ENCODE assay signal across 8 mouse cellular contexts in the genomic region with DNA sequence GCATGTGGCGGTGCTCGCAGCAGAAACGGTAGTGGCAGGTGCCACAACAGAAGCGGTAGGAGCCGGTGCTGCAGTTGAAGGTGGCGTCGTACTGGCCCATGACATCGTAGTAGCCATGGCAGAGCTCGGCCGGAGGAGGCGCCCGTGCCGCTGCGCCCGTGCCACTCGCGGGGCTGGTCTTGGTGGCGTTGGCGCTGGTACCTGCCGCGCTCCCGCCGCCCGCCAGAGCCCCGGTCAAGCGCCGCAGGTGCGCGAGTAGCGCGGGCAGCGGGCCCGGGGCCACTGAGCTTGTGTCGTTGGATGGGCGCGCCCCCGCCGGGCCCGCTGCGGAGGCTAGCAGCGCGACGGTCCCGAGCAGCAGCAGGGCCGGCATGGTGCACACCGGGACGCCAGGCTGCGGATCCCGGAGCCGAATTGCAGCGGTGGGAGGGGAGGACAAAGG. TPM values are rescaled to one million over a fixed set of nuclear protein-coding genes. Genes with fewer than 3 reads are reported as not detected.
DNase-seq lines count a peak whose midpoint lies in the region; ATAC-seq lines count a peak whose summit lies in the region.

No protein-coding gene starts in this region.

- peak; percentile 92 for ATAC-seq in embryonic facial prominence, embryonic 14.5 days (ENCODE audit: low read depth)

- intact Hi-C loops in heart, postnatal 36 days (cut with DNase I): no loop called here

- H3K9ac ChIP-seq in embryonic facial prominence, embryonic 14.5 days (ENCODE audit: low read depth, low read length): peak overlapping the region; percentile 60

- H3K27ac ChIP-seq in embryonic facial prominence, embryonic 14.5 days (replicated peaks; ENCODE audit: low read depth, low read length): no peak overlapping the region

- no peaks in the 10 kb centered on the region for H3K4me1 ChIP-seq in embryonic facial prominence, embryonic 14.5 days (ENCODE audit: control insufficient read depth, insufficient read depth, low read length)

- under 1% methylated on average over 40 of the region's 51 CpGs for WGBS in embryonic facial prominence, embryonic 14.5 days

- peak; percentile 60 to 61 for DNase-seq in CD8-positive naive resting alpha-beta T cell, adult 2 months (ENCODE audit: low read depth in 2 of 2, low spot score in 2 of 2)
- peak; percentile 83 for DNase-seq in adrenal gland, postnatal 14 days
- DNase-seq in embryonic facial prominence, embryonic 14.5 days (ENCODE audit: low spot score): peak; percentile 55
- peak; percentile 32 to 46 for DNase-seq in heart, postnatal 36 days
- peak; percentile 78 to 87 for DNase-seq in kidney, postnatal 4 days
- DNase-seq in lung, postnatal 4 days: peak; percentile 82 to 85
- DNase-seq in right cerebral cortex, postnatal 10 days (ENCODE audit: low spot score in 2 of 2): peak; percentile 63 to 67
- peak; percentile 45 to 63 for DNase-seq in urinary bladder, postnatal 36 days (ENCODE audit: low spot score in 2 of 2)

- no peaks in the 10 kb centered on the region for H3K36me3 ChIP-seq in embryonic facial prominence, embryonic 14.5 days (ENCODE audit: control insufficient read depth, insufficient read depth, low read length)

- peak overlapping the region; percentile 46 for H3K4me3 ChIP-seq in embryonic facial prominence, embryonic 14.5 days (ENCODE audit: low read depth, low read length)

- H3K4me2 ChIP-seq in embryonic facial prominence, embryonic 14.5 days (ENCODE audit: low read depth, low read length): peak overlapping the region; percentile 80

- H3K27me3 ChIP-seq in embryonic facial prominence, embryonic 14.5 days (replicated peaks; ENCODE audit: control insufficient read depth, insufficient read depth, low read length): peaks cover 67% of the 10 kb centered on the region

- H3K9me3 ChIP-seq in embryonic facial prominence, embryonic 14.5 days (ENCODE audit: control insufficient read depth, low read length): peaks cover 6% of the 10 kb centered on the region

RNA-seq across cellular contexts. Expression of a gene that starts 8.1 kb away (rescaled TPM):
- 2.2 and 2.9 TPM in 2 replicates for total RNA-seq in adrenal gland, postnatal 14 days (2021)
- 0.68 and 0.76 TPM in 2 replicates for polyA plus RNA-seq in embryonic facial prominence, embryonic 14.5 days (2014; fragmentation: Nextera tagmentation; extraction: Ambion mirVana)
- not detected for total RNA-seq in heart, postnatal 36 days (2021)

RNA-seq across cellular contexts. Expression of a gene that starts 24.0 kb away (rescaled TPM):
- total RNA-seq in adrenal gland, postnatal 14 days (2021): 140 and 146 TPM in 2 replicates
- 347 and 359 TPM in 2 replicates for polyA plus RNA-seq in embryonic facial prominence, embryonic 14.5 days (2014; fragmentation: Nextera tagmentation; extraction: Ambion mirVana)
- 10 to 100 TPM; 89.8 to 95.7 TPM for total RNA-seq in heart, postnatal 36 days (2021)

RNA-seq across cellular contexts. Expression of a gene that starts 33.7 kb away (rescaled TPM):
- total RNA-seq in adrenal gland, postnatal 14 days (2021): 8.6 and 12.5 TPM in 2 replicates
- 6.5 and 7.0 TPM in 2 replicates for polyA plus RNA-seq in embryonic facial prominence, embryonic 14.5 days (2014; fragmentation: Nextera tagmentation; extraction: Ambion mirVana)
- 1 to 10 TPM; 3.9 to 4.6 TPM for total RNA-seq in heart, postnatal 36 days (2021)

RNA-seq across cellular contexts. Expression of a gene that starts 40.6 kb away (rescaled TPM):
- total RNA-seq in adrenal gland, postnatal 14 days (2021): 55.7 and 67.9 TPM in 2 replicates
- polyA plus RNA-seq in embryonic facial prominence, embryonic 14.5 days (2014; fragmentation: Nextera tagmentation; extraction: Ambion mirVana): 1.3 and 1.6 TPM in 2 replicates
- total RNA-seq in heart, postnatal 36 days (2021): 10 to 100 TPM; 45.4 to 48.8 TPM

RNA-seq across cellular contexts. Expression of a gene that starts 43.7 kb away (rescaled TPM):
- 1,145 and 1,281 TPM in 2 replicates for total RNA-seq in adrenal gland, postnatal 14 days (2021)
- 275 and 300 TPM in 2 replicates for polyA plus RNA-seq in embryonic facial prominence, embryonic 14.5 days (2014; fragmentation: Nextera tagmentation; extraction: Ambion mirVana)
- 100 to 1,000 TPM; 515 to 545 TPM for total RNA-seq in heart, postnatal 36 days (2021)
